Mouse (Mus musculus) CD4-positive naive resting alpha-beta T cell, adult 57 days (primary cell): ENCODE measurements around the gene Lmbrd1. TPM values are rescaled to one million over a fixed set of nuclear protein-coding genes. Genes with fewer than 3 reads are reported as not detected.

Experiments
- total RNA-seq: library from RNA; stranded (reverse); gene quantifications from one replicate; pipeline ENCODE4 v1.2.4, GENCODE M21; 2023

The Lmbrd1 gene
- 47.7 TPM for total RNA-seq

DNA sequence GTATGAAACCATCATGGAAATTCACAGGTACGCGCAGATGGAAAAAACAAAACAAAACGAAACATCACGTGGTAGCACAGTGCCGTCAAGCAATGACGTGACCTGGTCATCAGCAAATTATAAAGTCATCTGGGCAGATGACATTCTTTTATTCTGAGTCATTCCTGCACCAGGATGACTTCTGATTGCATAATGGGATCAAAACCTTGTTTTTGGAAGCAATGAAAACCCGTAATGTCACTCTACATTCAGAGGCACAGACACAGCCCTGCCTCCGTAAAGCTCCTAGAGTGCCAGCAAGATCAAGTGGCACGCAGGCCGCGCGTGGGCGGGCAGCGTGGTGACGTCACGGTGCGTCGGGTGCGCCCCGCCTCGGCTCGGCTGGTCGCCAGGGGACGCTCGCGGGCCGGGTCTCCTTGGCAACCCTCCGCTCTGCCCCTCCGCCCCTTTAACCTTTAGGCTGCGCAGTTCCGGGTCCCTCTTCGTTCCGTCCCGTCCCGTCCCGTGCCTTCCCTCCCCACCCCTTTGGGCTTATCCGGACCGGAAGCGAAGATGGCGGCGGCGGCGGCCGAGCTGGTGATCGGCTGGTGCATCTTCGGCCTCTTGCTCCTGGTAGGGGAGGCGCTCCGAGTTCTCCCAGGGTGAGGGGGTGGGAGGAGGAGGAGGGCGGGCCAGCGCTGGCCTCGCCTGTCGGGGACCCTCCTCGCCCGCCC lies at the start of gene Lmbrd1:
Lmbrd1 (plus strand) TSS at position 426 of the 713 bp plus-strand sequence.

Other genes starting within 250 kb of the Lmbrd1 start
- not detected for gene Col19a1, start 91.2 kb upstream of the Lmbrd1 start, total RNA-seq